ENCODE assay signal across 9 mouse cellular contexts in the genomic region with DNA sequence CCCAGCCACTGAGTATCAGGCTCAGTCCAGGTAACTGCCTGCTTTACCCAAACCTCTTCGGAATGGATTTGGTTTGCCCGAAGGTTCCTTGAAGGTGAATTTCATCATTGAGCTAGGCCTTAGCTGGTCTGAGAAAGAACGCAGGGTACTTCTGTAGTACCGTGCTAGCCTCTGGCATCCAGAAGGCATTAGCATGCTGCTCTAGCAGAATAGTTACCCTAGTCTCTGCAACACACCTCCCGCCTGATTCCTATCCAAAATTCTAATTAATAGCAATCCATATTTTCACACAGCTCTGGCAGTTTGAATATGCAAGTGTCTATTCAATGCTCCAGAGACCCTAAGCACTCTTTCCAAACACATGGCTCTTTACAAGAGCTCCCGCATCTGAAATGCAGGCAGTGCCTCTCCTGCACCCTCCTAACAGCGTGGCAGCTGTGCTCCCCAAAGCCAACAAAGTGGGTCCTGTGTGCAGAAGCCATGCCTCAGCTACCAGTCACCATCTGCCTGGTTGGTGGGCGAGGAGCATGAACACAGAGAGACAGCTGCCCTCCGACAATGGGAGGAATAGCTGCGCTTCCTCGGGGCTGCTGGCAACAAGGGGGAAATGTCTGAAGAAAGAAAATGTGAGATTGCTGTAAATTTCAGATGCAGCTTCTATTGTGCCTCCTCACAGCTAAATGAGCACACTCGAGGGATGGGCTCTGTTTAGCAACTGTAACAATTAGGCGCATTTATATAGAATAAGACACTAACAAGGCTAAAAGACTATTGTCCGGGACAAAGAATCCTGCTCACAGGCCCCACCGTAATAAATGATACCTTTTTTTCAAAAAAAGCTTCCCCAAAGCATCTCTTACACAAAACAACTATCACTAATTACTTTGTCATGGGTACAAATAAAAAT.
A peak's percentile ranks its signal among the peaks of the same experiment; 100 is the strongest.
DNase-seq lines count a peak whose midpoint lies in the region; ATAC-seq lines count a peak whose summit lies in the region.
"Had no signal": no experiment of that assay in that cellular context is flagged by ENCODE, and none has a peak within 500 bp of the region (broad histone marks: within the 10 kb centered on the region; RNA-seq: fewer than 3 reads in every experiment).

No protein-coding gene starts in this region.

- H3K9me3 ChIP-seq in hindbrain, embryonic 14.5 days (ENCODE audit: control insufficient read depth, low read length), result no peaks in the 10 kb centered on the region
- H3K9me3 ChIP-seq in midbrain, embryonic 14.5 days (ENCODE audit: control insufficient read depth, low read length), result no peaks in the 10 kb centered on the region

- H3K9ac ChIP-seq in hindbrain, embryonic 14.5 days, result no peak overlapping the region
- peak overlapping the region; percentile 36 for H3K9ac ChIP-seq in midbrain, embryonic 14.5 days (replicated peaks; ENCODE audit: low read length)

- peaks cover 15% of the 10 kb centered on the region for H3K4me1 ChIP-seq in hindbrain, embryonic 14.5 days (replicated peaks; ENCODE audit: control insufficient read depth, insufficient read depth, low read length)
- H3K4me1 ChIP-seq in midbrain, embryonic 14.5 days (ENCODE audit: control insufficient read depth, insufficient read depth, low read length), result peaks cover 10% of the 10 kb centered on the region

- H3K27ac ChIP-seq in hindbrain, embryonic 14.5 days, result peak overlapping the region; percentile 73
- H3K27ac ChIP-seq in midbrain, embryonic 14.5 days (replicated peaks; ENCODE audit: low read depth, low read length), result peak overlapping the region; percentile 70

- H3K36me3 ChIP-seq in hindbrain, embryonic 14.5 days (replicated peaks; ENCODE audit: control insufficient read depth, insufficient read depth), result no peaks in the 10 kb centered on the region
- no peaks in the 10 kb centered on the region for H3K36me3 ChIP-seq in midbrain, embryonic 14.5 days (ENCODE audit: control insufficient read depth, insufficient read depth, low read length)

- no peaks in the 10 kb centered on the region for H3K27me3 ChIP-seq in hindbrain, embryonic 14.5 days (ENCODE audit: control insufficient read depth, insufficient read depth, low read length)
- no peaks in the 10 kb centered on the region for H3K27me3 ChIP-seq in midbrain, embryonic 14.5 days (ENCODE audit: control insufficient read depth, insufficient read depth, low read length)

- 35% methylated on average over 15 of the region's 15 CpGs for WGBS in hindbrain, embryonic 14.5 days
- 41% methylated on average over 15 of the region's 15 CpGs for whole genome bisulfite sequencing in midbrain, embryonic 14.5 days

- peak overlapping the region; percentile 10; the same call in 1 of the 2 replicates for H3K4me2 ChIP-seq in hindbrain, embryonic 14.5 days (replicated peaks)
- peak overlapping the region; percentile 22; the same call in 1 of the 2 replicates for H3K4me2 ChIP-seq in midbrain, embryonic 14.5 days (ENCODE audit: low read length)

- peak; percentile 30 for DNase-seq in embryo, embryonic 11 days
- DNase-seq in embryo, embryonic 9.5 days (ENCODE audit: extremely low spot score), result no peak
- DNase-seq in brain, adult 2 months (ENCODE audit: low read depth, low spot score), result peak; percentile 48
- peak; percentile 49 for DNase-seq in hindbrain, embryonic 14.5 days (ENCODE audit: low spot score)
- peak; percentile 71 for DNase-seq in midbrain, embryonic 14.5 days
- no peak for DNase-seq in urinary bladder, postnatal 25 days (ENCODE audit: low spot score)
- DNase-seq: thymus, postnatal 25 days had no signal

- peak; percentile 82 for ATAC-seq in hindbrain, embryonic 14.5 days (ENCODE audit: low FRiP score)
- ATAC-seq in midbrain, embryonic 14.5 days (ENCODE audit: low FRiP score, low TSS enrichment), result peak; percentile 57; the same call in 1 of the 2 replicates
- no peak for ATAC-seq in inflammation-experienced regulatory T-cells, adult 6 months
- ATAC-seq in erythroid progenitor cell, adult 5-6 weeks (replicated peaks; ENCODE audit: low FRiP score, poor library complexity, severe bottlenecking), result no peak

- H3K4me3 ChIP-seq in hindbrain, embryonic 14.5 days (replicated peaks; ENCODE audit: low read length), result no peak overlapping the region
- H3K4me3 ChIP-seq in midbrain, embryonic 14.5 days (replicated peaks; ENCODE audit: low read depth, low read length), result no peak overlapping the region

Comparison
In these comparisons a context has a peak if more than half of its experiments do, and no peak if none do; other contexts are left out.
1. DNase-seq: peak in embryo, embryonic 11 days (single experiment), brain, adult 2 months (single experiment), hindbrain, embryonic 14.5 days (single experiment) and midbrain, embryonic 14.5 days (single experiment); none in embryo, embryonic 9.5 days (single experiment) and urinary bladder, postnatal 25 days (single experiment).
2. ATAC-seq: peak in hindbrain, embryonic 14.5 days (single experiment) and midbrain, embryonic 14.5 days (single experiment); none in inflammation-experienced regulatory T-cells, adult 6 months (single experiment) and erythroid progenitor cell, adult 5-6 weeks (single experiment).